Mouse (Mus musculus) heart, adult 11 months (tissue): ENCODE data around the gene Insig2.

ENCODE experiments used
- DNase-seq: peaks from one replicate; pipeline ENCODE4 v3.0.0; 2022

Insig2 gene

GRCm38 (mm10) chr1:121332485-121332884 lies at the start of gene Insig2:
Gene Insig2, minus strand, starts transcription at chr1:121332589.
- peak; percentile 80 for DNase-seq

- peak; percentile 51 for DNase-seq
These were observed 49.2 kb upstream of the Insig2 start for GRCm38 (mm10) chr1:121381562-121381961.

DNA sequence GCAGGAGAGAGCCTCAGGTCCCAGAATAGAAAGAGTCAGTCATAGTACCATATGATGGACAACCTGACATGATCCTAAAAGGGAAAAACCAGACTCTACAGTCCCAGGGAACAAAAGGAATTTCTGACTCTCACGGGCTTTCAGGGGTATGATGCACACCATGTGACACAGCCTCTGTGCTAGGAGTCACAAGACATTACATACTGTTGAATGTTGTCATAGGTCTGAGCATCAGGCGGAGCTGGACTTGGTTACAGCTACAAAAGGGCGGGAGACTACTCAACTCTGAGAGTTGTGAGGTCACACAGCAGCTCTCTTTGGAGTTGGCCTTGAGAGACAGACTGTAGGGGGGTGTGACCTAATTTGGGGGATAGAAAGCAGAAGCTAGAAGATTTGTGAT lies 47.6 kb upstream of the Insig2 start:
- DNase-seq = peak; percentile 25

DNA sequence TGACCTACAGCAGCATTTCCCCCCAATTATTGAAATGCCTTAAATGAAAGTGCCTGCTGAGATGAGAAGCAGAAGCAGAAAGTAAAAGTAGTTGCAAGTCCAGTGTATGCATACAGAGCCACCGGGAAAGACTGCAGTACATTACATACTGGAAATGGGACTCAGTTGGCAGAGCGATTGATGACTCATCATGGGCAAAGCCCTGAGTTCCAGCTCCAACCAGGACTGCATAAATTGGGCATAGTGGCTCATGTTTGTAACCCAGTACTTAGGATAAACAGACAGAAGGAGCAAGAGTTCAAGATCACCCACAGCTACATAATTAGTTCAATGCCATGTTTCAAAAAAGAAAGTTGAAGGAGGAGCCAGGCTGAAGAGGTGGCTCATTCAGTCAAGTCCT lies 45.5 kb upstream of the Insig2 start:
- peak; percentile 58 for DNase-seq

DNA sequence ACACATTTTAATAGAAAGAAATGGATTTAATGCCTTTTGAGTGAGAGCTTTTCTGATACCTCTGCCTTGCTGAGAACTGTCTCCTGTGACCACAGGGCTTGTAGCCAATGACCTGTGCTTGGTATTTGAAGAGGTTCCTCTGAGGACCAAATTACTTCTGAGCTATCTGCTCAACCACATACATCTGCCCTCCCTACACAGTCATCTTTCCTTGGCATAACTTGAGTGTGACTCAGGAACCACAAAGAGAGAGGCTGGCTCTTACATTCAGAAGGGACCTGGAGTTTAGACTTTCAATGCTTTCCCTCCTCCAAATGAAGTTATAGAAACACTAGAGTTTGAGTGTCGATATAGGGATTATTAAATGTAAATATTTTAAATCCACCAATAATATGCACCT lies 45.0 kb upstream of the Insig2 start:
- peak; percentile 35 for DNase-seq

DNA sequence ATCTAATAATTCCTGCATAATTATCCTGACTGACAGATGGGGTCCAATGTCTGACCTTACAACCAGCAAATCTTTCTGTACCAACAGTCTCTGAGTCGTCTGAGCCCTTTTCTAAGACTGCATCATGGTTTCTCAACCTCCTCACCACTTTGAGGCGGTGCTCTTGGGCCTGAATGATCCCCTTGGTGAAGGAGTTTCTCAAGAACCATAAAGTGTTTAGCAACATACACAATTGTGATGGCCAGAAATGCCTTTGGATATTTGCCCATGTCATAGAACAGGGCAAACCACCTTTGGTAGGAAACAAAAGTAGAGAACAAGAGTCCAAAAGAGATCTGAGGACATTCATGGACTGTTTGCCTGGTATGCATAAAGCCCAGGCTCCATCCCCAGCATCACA lies 41.2 kb upstream of the Insig2 start:
- peak; percentile 12 for DNase-seq

DNA sequence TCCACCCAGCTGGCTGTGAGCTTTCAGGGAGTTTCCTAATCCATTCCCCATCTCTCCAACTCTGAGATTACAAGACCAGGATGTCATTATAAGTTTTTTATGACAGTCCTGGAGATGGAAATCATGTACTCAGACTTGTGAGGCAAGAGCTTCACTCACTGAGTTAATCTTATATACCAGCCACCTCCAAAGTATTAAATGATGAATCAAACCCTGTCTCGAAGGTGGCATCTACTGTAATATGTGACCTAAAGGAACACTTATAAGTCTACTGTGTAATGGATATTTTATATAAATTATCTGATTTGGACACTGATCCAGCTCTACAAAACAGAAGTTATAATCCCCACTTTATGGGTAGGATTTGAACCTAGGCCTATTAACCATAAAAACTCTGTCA lies 40.3 kb upstream of the Insig2 start:
- DNase-seq = no peak

DNA sequence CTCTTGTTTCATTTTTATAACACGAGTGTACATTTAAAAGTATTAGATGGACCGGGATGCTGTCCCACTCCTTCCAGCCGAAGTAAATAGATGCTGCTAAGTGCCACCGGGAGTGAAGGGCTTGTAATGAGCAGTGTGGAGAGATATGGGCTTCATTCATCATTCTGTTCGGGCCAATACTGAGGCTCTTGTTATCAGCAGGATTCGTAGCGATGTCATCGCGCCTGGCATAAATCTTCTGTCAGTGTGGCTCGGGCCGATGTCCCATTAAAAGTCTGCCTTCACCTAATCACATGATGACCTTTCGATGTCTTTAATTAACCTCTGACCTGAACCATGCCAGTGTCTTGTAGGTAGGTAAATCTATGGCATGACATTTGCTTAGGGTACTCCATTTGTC lies 39.1 kb upstream of the Insig2 start:
- DNase-seq = peak; percentile 58

- peak; percentile 61 for DNase-seq
These were observed 34.9 kb upstream of the Insig2 start for GRCm38 (mm10) chr1:121367257-121367656.

GRCm38 (mm10) chr1:121360561-121360960 lies 28.2 kb upstream of the Insig2 start:
- DNase-seq = peak; percentile 80

DNA sequence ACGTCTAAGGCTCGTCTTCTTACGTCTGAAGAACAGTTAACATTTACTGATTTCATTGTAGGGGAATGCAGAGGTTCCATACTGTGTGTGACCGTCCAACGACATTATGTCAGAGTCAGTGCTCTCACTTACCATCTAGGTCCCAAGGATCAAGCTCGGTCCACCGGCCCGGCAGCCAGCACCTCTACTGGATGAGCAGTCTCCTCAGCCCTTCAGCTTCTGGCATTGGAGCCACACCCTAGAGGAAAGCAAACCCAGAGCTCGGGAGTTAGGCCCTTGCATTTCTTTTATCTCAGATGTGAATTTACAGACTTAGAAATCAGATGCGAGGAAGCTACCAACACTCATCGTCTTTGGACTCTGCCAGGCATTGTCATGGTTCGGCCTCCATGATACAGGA lies 27.3 kb upstream of the Insig2 start:
- peak; percentile 23 for DNase-seq

DNA sequence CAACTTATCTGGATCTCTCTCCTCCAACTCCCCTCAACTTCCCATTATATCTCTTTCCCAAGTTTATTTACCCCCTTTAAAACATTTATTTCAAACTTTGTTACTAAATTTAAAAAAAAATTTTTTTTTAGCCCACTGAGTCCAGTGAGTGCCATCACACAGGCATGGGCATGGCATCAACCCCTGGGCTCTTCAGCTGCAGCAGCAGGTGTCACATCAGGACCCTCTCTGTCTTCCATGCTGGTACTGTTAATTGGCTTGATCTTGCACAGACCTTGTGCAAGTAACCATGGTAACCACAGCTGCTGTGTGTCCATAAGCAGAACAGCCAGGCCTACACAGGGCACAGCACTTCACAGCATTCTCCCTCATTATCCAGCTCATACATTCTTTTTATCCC lies 21.4 kb upstream of the Insig2 start:
- DNase-seq = peak; percentile 55

- DNase-seq = no peak
These were observed 18.6 kb upstream of the Insig2 start for GRCm38 (mm10) chr1:121351037-121351436.

DNA sequence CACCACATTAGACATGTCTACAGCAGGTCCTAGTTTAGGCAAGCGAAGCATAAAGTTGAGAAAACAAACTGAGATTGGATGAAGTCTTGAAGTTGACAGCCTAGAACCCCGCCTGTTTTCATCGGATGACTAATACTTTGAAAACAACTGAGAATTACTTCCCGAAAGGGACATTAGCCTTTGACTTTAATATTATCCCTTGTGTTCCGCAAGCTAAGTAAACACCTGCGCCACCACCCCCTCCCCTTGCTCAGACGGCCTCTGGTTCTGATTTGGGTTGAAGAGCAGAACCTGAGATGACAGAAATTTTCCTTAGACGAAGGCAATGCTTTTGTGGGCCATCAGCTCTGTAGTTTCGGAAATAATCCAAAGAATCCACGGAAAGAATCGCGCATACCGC lies 18.2 kb upstream of the Insig2 start:
- peak; percentile 59 for DNase-seq

GRCm38 (mm10) chr1:121348875-121349847 lies 16.8 kb upstream of the Insig2 start:
- peak; percentile 13 for DNase-seq

GRCm38 (mm10) chr1:121343966-121344365 lies 11.6 kb upstream of the Insig2 start:
- peak; percentile 40 for DNase-seq

DNA sequence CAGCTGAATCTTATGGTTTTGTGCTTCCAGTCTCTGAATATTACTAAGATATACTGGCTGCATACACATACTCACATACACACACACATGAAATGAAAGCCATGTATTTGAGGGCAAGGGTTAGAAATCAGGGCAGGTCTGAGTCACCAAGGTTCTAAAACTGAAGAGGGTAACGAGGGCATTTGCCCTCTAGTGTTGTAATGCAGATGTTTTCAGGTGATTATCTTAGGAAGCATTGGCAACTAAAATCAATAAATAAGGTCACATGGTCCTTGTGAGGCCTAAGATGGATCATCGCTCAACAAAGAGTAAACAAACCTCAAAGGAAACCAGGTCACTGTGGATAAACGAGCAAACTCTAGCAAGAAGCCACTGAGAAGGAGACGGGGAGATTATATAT lies 3.4 kb upstream of the Insig2 start:
- peak; percentile 9 for DNase-seq

DNA sequence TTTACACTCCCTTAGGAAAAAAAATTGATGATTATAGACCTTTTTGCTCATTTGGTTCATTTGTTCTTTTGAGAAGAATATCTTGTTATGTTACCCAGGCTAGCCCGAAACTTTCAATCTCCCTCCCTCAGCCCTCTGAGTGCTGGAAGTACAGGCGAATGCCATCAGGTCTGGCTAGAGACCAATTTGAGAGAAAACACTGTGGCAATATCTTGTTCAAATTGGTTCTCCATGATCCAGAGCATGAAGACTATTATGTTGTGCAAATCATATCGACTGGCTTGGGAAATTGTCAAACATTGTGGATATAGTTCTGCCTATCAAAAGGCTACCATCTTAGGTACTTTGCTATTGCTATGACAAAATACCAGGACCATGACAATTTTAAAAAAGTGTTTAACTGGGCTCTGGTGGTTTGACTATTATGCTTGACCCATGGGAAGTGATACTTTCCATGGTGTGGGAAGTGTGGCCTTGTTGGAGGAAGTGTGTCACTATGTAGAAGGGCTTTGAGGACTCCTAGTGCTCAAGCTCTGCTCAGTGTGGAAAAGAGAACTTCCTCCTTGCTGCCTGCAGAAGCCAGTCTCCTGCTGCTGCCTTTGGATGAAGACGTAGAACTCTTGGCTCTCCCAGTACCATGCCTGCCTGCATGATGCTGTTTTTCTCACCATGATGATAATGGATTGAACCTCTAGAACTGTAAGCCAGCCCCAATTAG lies 1.8 kb upstream of the Insig2 start:
- DNase-seq = peak; percentile 88

DNA sequence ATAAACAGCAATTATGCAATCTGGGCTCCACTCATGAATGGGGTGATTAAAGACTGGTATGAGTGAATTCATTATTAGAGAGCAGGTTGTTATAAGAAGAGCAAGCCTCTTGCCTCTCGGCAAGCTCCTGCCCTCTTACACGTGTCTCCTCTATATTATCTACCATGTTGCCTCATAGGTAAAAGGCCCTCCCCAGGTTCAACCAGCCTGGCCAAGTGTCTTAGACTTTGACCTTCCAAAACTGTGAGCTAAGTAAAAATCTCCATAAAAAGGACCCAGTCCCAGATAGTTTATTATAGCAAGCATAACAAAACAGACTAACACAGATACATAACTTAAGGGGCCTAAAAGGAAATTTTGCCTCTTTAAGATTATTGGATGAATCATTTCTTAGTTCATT lies 1.8 kb downstream of the Insig2 start:
- peak; percentile 56 for DNase-seq

GRCm38 (mm10) chr1:121329391-121329790 lies 3.0 kb downstream of the Insig2 start:
- DNase-seq = peak; percentile 96

DNA sequence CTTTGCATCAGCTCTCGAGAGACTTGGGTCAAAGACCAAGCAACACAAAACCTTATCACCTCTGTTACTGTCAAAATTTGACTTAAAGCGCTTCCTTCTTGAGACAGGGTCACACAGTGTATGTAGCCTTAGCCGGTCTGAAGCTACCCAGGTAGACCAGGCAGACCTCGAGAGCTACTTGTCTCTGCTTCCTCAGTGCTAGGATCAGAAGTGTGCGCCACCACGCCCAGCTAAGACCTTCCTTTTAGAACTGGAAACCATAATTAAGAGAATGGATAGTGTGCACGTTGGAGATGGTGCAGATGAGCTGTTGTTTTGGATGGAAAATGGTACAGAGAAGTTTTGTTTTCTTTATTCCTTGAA lies 4.2 kb downstream of the Insig2 start:
- no peak for DNase-seq

DNA sequence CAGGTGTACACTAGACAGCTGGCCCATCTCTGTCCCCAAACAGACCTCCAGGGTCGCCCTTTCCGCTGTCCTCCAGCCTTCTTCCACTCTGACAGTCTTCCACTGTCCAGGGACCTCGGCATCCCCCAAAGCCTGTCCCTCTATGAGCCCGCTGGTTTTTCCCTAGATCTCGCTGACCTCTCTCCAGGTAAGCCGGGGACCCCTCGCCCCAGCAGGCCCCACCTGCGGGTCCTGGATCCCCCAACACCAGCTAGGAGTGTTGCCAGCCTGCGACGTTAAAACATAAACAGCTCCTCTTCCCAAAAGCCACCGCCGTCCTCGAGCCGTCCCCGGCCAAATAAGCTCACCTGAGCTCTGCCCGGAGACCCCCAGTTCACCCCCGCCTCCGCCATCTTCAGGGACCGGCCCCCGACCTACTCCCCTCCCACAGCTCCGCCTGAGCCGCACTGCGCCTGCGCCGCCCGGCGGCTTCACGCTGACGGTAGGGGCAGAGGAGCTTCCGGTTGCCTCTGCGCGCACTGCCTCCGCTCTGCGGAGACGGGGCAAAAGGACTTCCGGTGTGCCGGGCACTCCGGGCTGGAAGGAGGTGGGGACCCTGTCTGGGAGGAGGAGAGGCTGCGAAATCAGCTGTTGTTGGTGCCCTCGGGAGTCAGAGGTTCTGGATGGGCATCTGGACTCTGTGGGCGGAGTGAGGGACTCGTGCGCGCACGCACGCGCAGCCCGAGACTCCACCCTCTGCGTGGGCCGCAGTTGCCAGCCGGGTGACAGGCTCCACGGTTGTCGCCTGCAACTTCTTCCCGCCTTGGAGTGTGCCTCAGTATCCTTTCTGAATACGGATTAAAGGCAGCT lies 4.8 kb downstream of the Insig2 start:
- peak; percentile 100 for DNase-seq
